Mouse (Mus musculus) limb, embryonic 12.5 days (tissue): ENCODE data around the gene Serpina1c. TPM values are rescaled to one million over a fixed set of nuclear protein-coding genes. Genes with fewer than 3 reads are reported as not detected.
"Not testable (repeated sequence)": the region's sequence is repeated elsewhere in the genome, so short reads cannot be mapped to it uniquely, and the experiment has no call there.

Experiments used
- ATAC-seq: fragments of 200-750 bp; cut with Nextera tagmentation; 2 replicates; pipeline ENCODE4 v1.8.0; 2017; ENCODE audit warnings: low read depth, moderate TSS enrichment; ENCODE audit not compliant: insufficient number of reproducible peaks, insufficient read depth, low FRiP score, low TSS enrichment
- H3K27ac ChIP-seq: fragments of 300-500 bp; sonication (generic); 2 replicates; pipeline ENCODE4 v1.5.1; 2016; ENCODE audit warnings: mild to moderate bottlenecking, moderate library complexity
- H3K27me3 ChIP-seq: fragments of 300-500 bp; sonication (generic); 2 replicates; pipeline ENCODE4 v1.6.1; 2016; ENCODE audit warnings: mild to moderate bottlenecking, moderate library complexity
- H3K36me3 ChIP-seq: fragments of 300-500 bp; sonication (generic); 2 replicates; pipeline ENCODE4 v1.6.1; 2016; ENCODE audit warnings: mild to moderate bottlenecking, moderate library complexity
- H3K4me1 ChIP-seq: fragments of 300-500 bp; sonication (generic); replicated peaks from 2 replicates; pipeline ENCODE4 v1.6.1; 2016
- H3K4me2 ChIP-seq: fragments of 300-500 bp; sonication (generic); 2 replicates; pipeline ENCODE4 v1.6.1; 2016; ENCODE audit warnings: mild to moderate bottlenecking, moderate library complexity
- H3K4me3 ChIP-seq: fragments of 300-500 bp; sonication (generic); replicated peaks from 2 replicates; pipeline ENCODE4 v1.5.1; 2016; ENCODE audit warnings: mild to moderate bottlenecking
- H3K9ac ChIP-seq: fragments of 300-500 bp; sonication (generic); replicated peaks from 2 replicates; pipeline ENCODE4 v1.6.1; 2016; ENCODE audit warnings: mild to moderate bottlenecking, moderate library complexity
- H3K9me3 ChIP-seq: fragments of 300-500 bp; sonication (generic); 2 replicates; pipeline ENCODE4 v1.6.1; 2016; ENCODE audit warnings: mild to moderate bottlenecking, moderate library complexity
- WGBS: fragments of 180-500 bp; shearing (Covaris S2); methylation state at CpG from one replicate; pipeline ENCODE4 v1.1.7; 2016; 5-methylcytosine and 5-hydroxymethylcytosine counted together
- polyA plus RNA-seq: library from polyadenylated mRNA; unstranded; fragments of >200 nt; fragmentation: Nextera tagmentation; extraction: Ambion mirVana; gene quantifications from 2 replicates; pipeline ENCODE4 v1.2.1, GENCODE M21; 2016

The Serpina1c gene
- polyA plus RNA-seq, 1 experiment from 2014 or later, result not detected

GRCm38 (mm10) chr12:103853032-103853431 is 51.7 kb downstream of the Serpina1c start:
- WGBS, result 82% methylated on average over 2 of the region's 2 CpGs
- not testable (repeated sequence) for H3K27me3 ChIP-seq, H3K4me1 ChIP-seq, H3K27ac ChIP-seq, H3K4me3 ChIP-seq, H3K36me3 ChIP-seq, ATAC-seq, H3K9me3 ChIP-seq, H3K9ac ChIP-seq, H3K4me2 ChIP-seq

Other genes with a start within 250 kb of the Serpina1c start
- 0.63 and 0.64 TPM in 2 replicates for gene Serpina6, start 247.7 kb downstream of the Serpina1c start, polyA plus RNA-seq
- gene Serpina16, start 228.7 kb downstream of the Serpina1c start, polyA plus RNA-seq, result not detected in 2 replicates
- not detected in 2 replicates for gene Serpina1f, start 209.4 kb downstream of the Serpina1c start, polyA plus RNA-seq
- not detected in 2 replicates for gene Serpina1d, start 131.3 kb downstream of the Serpina1c start, polyA plus RNA-seq
- 0.50 TPM in 1 of 2 replicates, not detected in the other for gene Serpina1b, start 74.5 kb downstream of the Serpina1c start, polyA plus RNA-seq
- gene Serpina1a, start 41.3 kb downstream of the Serpina1c start, polyA plus RNA-seq, result not detected in 2 replicates
- gene Serpina1e, start 54.1 kb upstream of the Serpina1c start, polyA plus RNA-seq, result not detected in 2 replicates
- not detected in 2 replicates for gene Serpina11, start 85.1 kb upstream of the Serpina1c start, polyA plus RNA-seq
- not detected in 2 replicates for gene Serpina9, start 108.9 kb upstream of the Serpina1c start, polyA plus RNA-seq
- not detected in 2 replicates for gene Serpina12, start 139.6 kb upstream of the Serpina1c start, polyA plus RNA-seq
- not detected in 2 replicates for gene Serpina5, start 196.2 kb upstream of the Serpina1c start, polyA plus RNA-seq
- gene Serpina3a, start 207.8 kb upstream of the Serpina1c start, polyA plus RNA-seq, result not detected in 2 replicates
- not detected in 2 replicates for gene Serpina3b, start 223.1 kb upstream of the Serpina1c start, polyA plus RNA-seq
- gene Serpina3c, start 249.0 kb upstream of the Serpina1c start, polyA plus RNA-seq, result not detected in 2 replicates